7 mouse cellular contexts compared by ENCODE assay signal in the genomic region with DNA sequence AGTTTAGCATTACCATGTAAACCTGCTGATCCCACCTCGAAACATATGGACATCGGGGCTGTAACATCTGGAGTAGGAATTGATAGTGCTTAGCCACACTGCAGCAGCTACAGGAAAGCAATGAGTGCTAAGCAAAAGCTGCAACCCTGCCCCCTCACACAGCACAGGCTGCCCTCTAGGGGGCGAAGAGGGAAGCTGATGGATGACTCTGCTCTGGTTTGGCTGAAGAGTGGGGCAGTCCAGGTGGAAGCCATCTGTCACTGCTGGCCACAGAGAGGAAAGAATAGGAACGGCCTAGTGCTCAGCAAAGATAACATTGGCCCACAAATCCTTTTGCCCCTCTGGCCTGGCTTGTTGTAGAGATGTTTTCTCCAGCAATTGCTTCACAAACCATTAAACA.
A peak's percentile ranks its signal among the peaks of the same experiment; 100 is the strongest.
DNase-seq lines count a peak whose midpoint lies in the region; ATAC-seq and TF ChIP-seq lines count a peak whose summit lies in the region.

No protein-coding gene starts in this region.

- ATAC-seq in embryonic facial prominence, embryonic 14.5 days (ENCODE audit: low read depth), result peak; percentile 90
- ATAC-seq in heart, embryonic 14.5 days (ENCODE audit: insufficient number of reproducible peaks, insufficient read depth, low FRiP score, low read depth), result peak; percentile 75
- ATAC-seq in kidney, embryonic 15.5 days (replicated peaks; ENCODE audit: low FRiP score), result peak; percentile 91

- no peaks in the 10 kb centered on the region for H3K9me3 ChIP-seq in ES-E14 (ENCODE audit: control insufficient read depth, insufficient read depth, low read depth, low read length)
- no peaks in the 10 kb centered on the region for H3K9me3 ChIP-seq in embryonic facial prominence, embryonic 14.5 days (ENCODE audit: control insufficient read depth, low read length)
- H3K9me3 ChIP-seq in heart, embryonic 14.5 days (ENCODE audit: control insufficient read depth, low read length), result no peaks in the 10 kb centered on the region
- H3K9me3 ChIP-seq in kidney, embryonic 15.5 days (replicated peaks), result no peaks in the 10 kb centered on the region

- no peaks in the 10 kb centered on the region for H3K36me3 ChIP-seq in ES-E14 (ENCODE audit: control insufficient read depth, insufficient read depth, low read length, poor library complexity, severe bottlenecking)
- no peaks in the 10 kb centered on the region for H3K36me3 ChIP-seq in embryonic facial prominence, embryonic 14.5 days (ENCODE audit: control insufficient read depth, insufficient read depth, low read length)
- H3K36me3 ChIP-seq in heart, embryonic 14.5 days (ENCODE audit: control insufficient read depth, insufficient read depth, low read length), result no peaks in the 10 kb centered on the region
- no peaks in the 10 kb centered on the region for H3K36me3 ChIP-seq in kidney, embryonic 15.5 days

- H3K27me3 ChIP-seq in embryonic facial prominence, embryonic 14.5 days (replicated peaks; ENCODE audit: control insufficient read depth, insufficient read depth, low read length), result no peaks in the 10 kb centered on the region
- no peaks in the 10 kb centered on the region for H3K27me3 ChIP-seq in heart, embryonic 14.5 days (ENCODE audit: control insufficient read depth, insufficient read depth, low read length)
- no peaks in the 10 kb centered on the region for H3K27me3 ChIP-seq in kidney, embryonic 15.5 days

- in situ Hi-C loops in ES-E14 (cut with MboI; ENCODE audit: low sequenced_read_pairs in 2 of 2, unreplicated experiment in 2 of 2), result no loop called here

- H3K4me1 ChIP-seq in ES-E14 (ENCODE audit: control insufficient read depth in 2 of 2, insufficient read depth in 2 of 2, low read length in 2 of 2, poor library complexity in 1 of 2), result no peaks in the 10 kb centered on the region
- H3K4me1 ChIP-seq in embryonic facial prominence, embryonic 14.5 days (ENCODE audit: control insufficient read depth, insufficient read depth, low read length), result no peaks in the 10 kb centered on the region
- H3K4me1 ChIP-seq in heart, embryonic 14.5 days (ENCODE audit: control insufficient read depth in 2 of 2, insufficient read depth in 2 of 2, low read length in 2 of 2), result peaks cover 23 to 36% of the 10 kb centered on the region in 2 experiments
- peaks cover 14% of the 10 kb centered on the region for H3K4me1 ChIP-seq in kidney, embryonic 15.5 days

- H3K9ac ChIP-seq in ES-E14 (ENCODE audit: insufficient read depth, low read depth, low read length, poor library complexity, severe bottlenecking), result no peak overlapping the region
- H3K9ac ChIP-seq in embryonic facial prominence, embryonic 14.5 days (ENCODE audit: low read depth, low read length), result no peak overlapping the region
- no peak overlapping the region for H3K9ac ChIP-seq in heart, embryonic 14.5 days (ENCODE audit: low read length)
- no peak overlapping the region for H3K9ac ChIP-seq in kidney, embryonic 15.5 days

- H3K4me3 ChIP-seq in ES-E14 (ENCODE audit: insufficient read depth in 1 of 2, low read depth in 1 of 2, low read length in 2 of 2, poor library complexity in 1 of 2, severe bottlenecking in 1 of 2), result no peak overlapping the region
- no peak overlapping the region for H3K4me3 ChIP-seq in embryonic facial prominence, embryonic 14.5 days (ENCODE audit: low read depth, low read length)
- H3K4me3 ChIP-seq in heart, embryonic 14.5 days (ENCODE audit: control insufficient read depth in 1 of 2, insufficient read depth in 1 of 2, low read depth in 1 of 2, low read length in 2 of 2), result no peak overlapping the region
- H3K4me3 ChIP-seq in kidney, embryonic 15.5 days (replicated peaks), result no peak overlapping the region

- WGBS in embryonic facial prominence, embryonic 14.5 days, result 24% methylated on average over 4 of the region's 4 CpGs
- WGBS in heart, embryonic 14.5 days, result 16% methylated on average over 4 of the region's 4 CpGs
- 14% methylated on average over 4 of the region's 4 CpGs for WGBS in kidney, embryonic 15.5 days

- no peak overlapping the region for H3K4me2 ChIP-seq in embryonic facial prominence, embryonic 14.5 days (ENCODE audit: low read depth, low read length)
- H3K4me2 ChIP-seq in heart, embryonic 14.5 days (ENCODE audit: low read length), result no peak overlapping the region
- no peak overlapping the region for H3K4me2 ChIP-seq in kidney, embryonic 15.5 days

- H3K27ac ChIP-seq in ES-E14 (ENCODE audit: insufficient read depth, low read depth, low read length, poor library complexity, severe bottlenecking), result no peak overlapping the region
- no peak overlapping the region for H3K27ac ChIP-seq in embryonic facial prominence, embryonic 14.5 days (replicated peaks; ENCODE audit: low read depth, low read length)
- H3K27ac ChIP-seq in heart, embryonic 14.5 days (replicated peaks in 1 of 2; ENCODE audit: control insufficient read depth in 1 of 2, insufficient read depth in 1 of 2, low read depth in 2 of 2, low read length in 2 of 2), result no peak overlapping the region
- H3K27ac ChIP-seq in kidney, embryonic 15.5 days, result no peak overlapping the region

- peak; percentile 30 for DNase-seq in ES-E14 (ENCODE audit: low read depth, low spot score)
- peak; percentile 60 for DNase-seq in adrenal gland, postnatal 25 days
- peak; percentile 71 for DNase-seq in embryonic facial prominence, embryonic 14.5 days (ENCODE audit: low spot score)
- DNase-seq in lung, postnatal 25 days (ENCODE audit: low spot score), result peak; percentile 81
- peak; percentile 17 for DNase-seq in skeletal muscle tissue, adult 2 months (ENCODE audit: low read depth, low spot score)

TF ChIP-seq in ES-E14, 5 proteins besides CTCF, POLR2A, EP300 and RAD21:
- TF ChIP-seq ZC3H11A (IDR thresholded peaks at IDR 0.05; ENCODE audit: borderline replicate concordance, low read depth, low read length) (0 out of 2 replicates have a peak, but pooled peaks have one; percentile 10), HCFC1 (IDR thresholded peaks at IDR 0.05; ENCODE audit: borderline replicate concordance, insufficient read depth, low read length) (no peak)
TF ChIP-seq in ES-E14: peak in this region for 1.

Comparison
In these comparisons a context has a peak if more than half of its experiments do, and no peak if none do; other contexts are left out.
1. DNase-seq: peak in every context shown above with its lines; median percentile 81 in lung, postnatal 25 days; 71 in embryonic facial prominence, embryonic 14.5 days; 60 in adrenal gland, postnatal 25 days; 30 in ES-E14; 17 in skeletal muscle tissue, adult 2 months.